Mouse (Mus musculus) large intestine, adult 2 months (tissue): Measurements from ENCODE around the gene Creld2. TPM values are rescaled to one million over a fixed set of nuclear protein-coding genes. Genes with fewer than 3 reads are reported as not detected.

Experiments
- DNase-seq: peaks from one replicate; pipeline ENCODE4 v3.0.0-alpha.2; 2012; ENCODE audit warnings: low read depth, low spot score
- WGBS: fragments of 180-500 bp; shearing (Covaris S2); methylation state at CpG from one replicate; pipeline ENCODE4 v1.1.7; 2018; 5-methylcytosine and 5-hydroxymethylcytosine counted together
- polyA plus RNA-seq: library from polyadenylated mRNA; depleted of rRNA; stranded (reverse); fragments of >200 nt; gene quantifications from 2 replicates; pipeline ENCODE4 v1.2.3, GENCODE M21; 2012

Gene Creld2
- polyA plus RNA-seq, 1 experiment = 84.3 TPM

- 25% methylated on average over 9 of the region's 9 CpGs for WGBS
- DNase-seq = no peak
Observed at GRCm38 (mm10) chr15:88827991-88828799, 8.7 kb downstream of the Creld2 start.

DNA sequence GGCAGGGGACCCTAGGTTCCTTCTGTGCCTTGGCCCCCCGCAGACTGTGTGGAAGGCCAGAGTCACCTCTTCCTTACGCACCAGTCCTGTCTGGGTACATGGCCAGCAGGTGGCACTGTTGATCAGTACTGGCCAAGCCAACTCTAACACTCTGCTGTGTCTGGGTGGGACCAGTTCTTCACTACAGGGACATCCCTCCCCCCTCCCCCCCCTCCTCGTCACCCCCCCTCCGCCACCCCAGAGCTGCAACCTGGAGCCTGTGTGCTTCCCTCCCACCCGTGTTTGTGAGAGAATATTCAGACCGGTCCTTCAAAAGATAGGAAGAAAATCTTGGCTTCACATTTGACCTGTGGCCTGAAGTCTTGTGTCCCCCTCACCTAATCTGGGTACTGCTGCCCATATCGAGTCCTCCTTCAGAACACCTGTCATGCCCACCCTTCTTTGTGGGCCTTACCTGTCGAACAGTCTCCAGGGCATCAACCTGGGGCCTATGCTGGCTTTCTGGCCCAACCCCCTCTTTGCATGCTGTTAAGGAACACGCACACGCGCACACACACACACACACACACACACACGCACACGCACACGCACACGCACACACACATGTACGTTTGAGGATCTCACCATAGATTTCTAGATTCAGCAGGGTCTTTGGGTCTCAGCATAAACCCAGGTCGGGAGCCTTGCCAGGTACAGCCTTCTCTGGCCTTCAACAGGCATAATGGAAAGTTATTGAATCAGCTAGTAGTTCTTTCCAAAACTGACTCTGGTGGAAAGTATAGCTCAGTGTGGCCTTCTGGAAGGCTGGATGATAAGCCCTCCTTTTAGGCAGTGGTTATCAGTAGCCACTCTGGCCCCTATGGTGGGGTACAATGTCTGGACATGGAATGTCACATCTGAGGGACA lies 9.6 kb downstream of the Creld2 start:
- no peak for DNase-seq
- WGBS = 46% methylated on average over 17 of the region's 17 CpGs

DNA sequence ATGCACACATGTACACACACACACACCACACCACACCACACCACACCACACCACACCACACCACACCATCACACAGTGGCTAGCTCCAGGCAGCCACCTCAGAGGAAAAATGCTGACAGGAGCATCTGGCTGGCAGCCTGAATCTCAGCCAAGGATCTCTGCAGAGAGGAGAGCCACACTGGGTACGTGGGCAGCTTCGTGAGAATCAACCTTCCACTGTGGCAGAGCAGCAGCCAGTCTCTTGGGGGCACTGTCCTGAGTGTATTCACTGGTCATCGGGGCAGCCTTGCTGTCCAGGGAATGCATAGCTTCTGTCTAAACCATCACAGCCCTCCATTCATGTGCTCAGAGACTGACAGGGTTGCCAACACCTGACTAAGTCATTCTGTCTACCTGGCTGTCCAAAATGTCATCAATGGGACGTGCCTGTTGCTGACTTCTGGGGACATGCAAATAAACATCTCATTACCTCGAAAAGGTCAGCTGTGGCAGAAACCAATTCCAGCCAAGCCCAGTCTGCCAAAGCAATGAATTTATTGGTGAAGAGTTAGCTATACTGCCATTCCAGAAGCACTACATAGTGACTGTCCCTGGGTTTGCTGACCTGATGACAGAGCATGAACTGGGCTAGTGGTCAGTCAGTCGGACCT lies 10.5 kb downstream of the Creld2 start:
- WGBS = 77% methylated on average over 6 of the region's 6 CpGs
- DNase-seq = no peak

DNA sequence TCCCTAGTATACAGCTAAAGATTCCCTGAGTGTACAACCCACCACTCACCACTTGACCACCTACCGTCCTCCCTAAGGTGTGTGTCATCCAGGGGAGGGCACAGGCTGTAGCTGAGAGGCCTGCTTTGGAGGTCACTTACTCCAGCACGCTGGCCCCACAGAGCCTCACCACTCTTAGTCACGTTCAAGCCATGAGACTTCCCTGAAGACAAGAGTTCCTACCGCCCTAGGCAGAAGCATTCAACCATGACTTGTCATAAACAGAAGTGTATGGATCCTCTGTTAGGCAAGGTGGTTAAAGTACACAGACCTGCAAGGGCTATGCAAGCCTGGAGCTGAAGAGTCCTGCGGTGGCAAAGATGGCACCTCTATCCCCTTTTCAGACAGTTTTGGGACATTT lies 11.2 kb downstream of the Creld2 start:
- no peak for DNase-seq
- 81% methylated on average over 5 of the region's 5 CpGs for WGBS

GRCm38 (mm10) chr15:88831482-88831881 lies 12.0 kb downstream of the Creld2 start:
- 32% methylated on average over 5 of the region's 5 CpGs for WGBS
- DNase-seq = no peak

DNA sequence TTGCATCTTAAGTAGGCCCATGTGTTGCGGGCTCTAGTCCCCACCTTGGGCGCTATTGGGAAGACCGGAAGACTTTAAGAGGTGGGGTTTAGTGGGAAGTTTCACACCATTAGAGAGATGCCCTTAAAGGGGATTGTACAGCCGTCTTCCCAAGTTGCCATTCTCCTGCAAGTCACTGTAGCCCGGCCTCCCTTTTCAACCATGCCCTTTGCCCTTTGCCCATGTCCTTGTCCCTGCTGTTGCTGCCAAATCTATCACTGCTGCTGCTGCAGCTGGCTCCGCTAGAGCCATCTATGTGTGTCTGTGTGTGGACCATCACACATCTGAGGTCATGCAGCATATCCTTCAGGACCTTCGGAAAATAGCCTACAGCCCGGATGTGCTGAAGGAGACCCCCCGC lies 13.1 kb downstream of the Creld2 start:
- 62% methylated on average over 9 of the region's 9 CpGs for WGBS
- no peak for DNase-seq

- DNase-seq = no peak
- 30% methylated on average over 6 of the region's 6 CpGs for WGBS
Observed at GRCm38 (mm10) chr15:88836031-88836430, 16.6 kb downstream of the Creld2 start.

GRCm38 (mm10) chr15:88836571-88836970 lies 17.1 kb downstream of the Creld2 start:
- WGBS = 53% methylated on average over 5 of the region's 5 CpGs
- no peak for DNase-seq

DNA sequence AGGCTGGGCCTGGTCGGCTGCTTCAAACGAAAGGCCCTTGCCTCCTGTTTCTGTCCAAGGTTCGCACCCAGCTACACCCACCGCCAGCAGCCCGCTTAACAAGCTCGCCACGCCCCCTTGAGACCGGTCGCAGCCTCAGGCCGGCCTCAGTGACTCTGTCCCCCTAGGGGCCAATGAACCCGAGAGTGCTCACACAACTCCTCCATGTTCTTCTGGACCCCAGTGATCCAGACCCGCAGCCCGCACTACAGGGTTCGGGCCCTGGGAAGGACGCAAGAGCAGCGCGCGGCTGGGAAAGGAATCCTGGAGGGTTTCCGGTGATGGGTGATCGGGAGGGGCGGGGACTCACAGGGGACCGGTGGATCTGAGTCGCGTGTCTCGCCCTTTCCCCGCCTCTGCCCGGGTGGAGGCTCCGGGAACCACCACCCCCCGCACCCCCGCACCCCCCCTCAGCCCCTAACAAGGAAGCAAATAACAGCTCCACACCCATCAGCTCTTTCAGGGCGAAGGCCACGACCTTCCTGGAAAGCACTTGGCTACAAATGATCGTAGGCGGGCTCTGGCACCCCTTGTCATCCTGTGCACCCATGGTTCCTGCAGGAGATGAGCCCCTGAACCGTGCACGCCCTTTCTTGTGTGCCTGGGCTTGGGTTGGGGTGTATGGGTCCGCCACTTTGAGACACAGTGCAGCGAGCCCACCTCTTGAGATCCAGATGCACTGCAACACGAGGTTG lies 17.9 kb downstream of the Creld2 start:
- WGBS = under 1% methylated on average over 39 of the region's 39 CpGs
- no peak for DNase-seq

DNA sequence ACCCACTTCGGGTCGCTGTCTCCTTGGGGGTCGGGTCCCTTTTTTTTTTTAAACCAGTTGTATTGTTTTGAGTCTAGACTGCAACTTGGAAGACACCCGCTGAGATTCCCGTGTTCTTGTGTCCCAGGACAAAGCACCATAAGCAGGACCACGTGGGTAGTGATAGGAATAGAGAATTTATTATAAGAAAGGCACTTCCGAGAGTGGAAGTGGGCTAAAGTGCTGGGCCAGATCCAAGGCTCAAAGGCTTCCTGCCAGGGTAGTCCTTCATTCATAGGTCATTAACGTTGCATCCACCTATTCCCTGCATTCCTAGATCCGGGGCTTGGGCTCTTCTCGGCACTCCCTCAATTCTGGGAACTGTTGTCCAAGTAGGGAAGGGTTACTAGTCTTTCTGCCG lies 18.5 kb downstream of the Creld2 start:
- under 1% methylated on average over 11 of the region's 11 CpGs for WGBS
- DNase-seq = no peak

GRCm38 (mm10) chr15:88839271-88839670 lies 19.8 kb downstream of the Creld2 start:
- 41% methylated on average over 9 of the region's 9 CpGs for WGBS
- no peak for DNase-seq

- no peak for DNase-seq
- WGBS = 76% methylated on average over 10 of the region's 10 CpGs
Observed at GRCm38 (mm10) chr15:88840126-88840525, 20.7 kb downstream of the Creld2 start.

DNA sequence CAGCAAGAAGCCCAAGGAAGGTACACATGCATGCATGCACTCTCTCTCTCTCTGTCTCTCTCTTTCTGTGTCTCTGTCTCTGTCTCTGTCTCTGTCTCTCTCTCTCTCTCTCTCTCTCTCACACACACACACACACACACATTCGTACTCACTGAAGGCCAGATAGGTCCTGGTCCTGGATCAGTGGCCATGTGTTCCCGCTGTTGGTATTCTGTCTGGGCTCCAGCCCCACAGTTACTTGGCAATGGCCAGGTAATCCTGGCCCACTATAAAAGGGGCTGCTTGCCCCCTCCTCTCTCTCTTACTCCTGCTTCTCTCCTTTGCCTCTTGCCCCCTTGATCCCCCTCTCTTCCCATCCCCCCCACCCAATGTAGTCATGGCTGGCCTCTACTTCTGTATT lies 21.7 kb downstream of the Creld2 start:
- WGBS = 89% methylated on average over 2 of the region's 2 CpGs
- DNase-seq = no peak

DNA sequence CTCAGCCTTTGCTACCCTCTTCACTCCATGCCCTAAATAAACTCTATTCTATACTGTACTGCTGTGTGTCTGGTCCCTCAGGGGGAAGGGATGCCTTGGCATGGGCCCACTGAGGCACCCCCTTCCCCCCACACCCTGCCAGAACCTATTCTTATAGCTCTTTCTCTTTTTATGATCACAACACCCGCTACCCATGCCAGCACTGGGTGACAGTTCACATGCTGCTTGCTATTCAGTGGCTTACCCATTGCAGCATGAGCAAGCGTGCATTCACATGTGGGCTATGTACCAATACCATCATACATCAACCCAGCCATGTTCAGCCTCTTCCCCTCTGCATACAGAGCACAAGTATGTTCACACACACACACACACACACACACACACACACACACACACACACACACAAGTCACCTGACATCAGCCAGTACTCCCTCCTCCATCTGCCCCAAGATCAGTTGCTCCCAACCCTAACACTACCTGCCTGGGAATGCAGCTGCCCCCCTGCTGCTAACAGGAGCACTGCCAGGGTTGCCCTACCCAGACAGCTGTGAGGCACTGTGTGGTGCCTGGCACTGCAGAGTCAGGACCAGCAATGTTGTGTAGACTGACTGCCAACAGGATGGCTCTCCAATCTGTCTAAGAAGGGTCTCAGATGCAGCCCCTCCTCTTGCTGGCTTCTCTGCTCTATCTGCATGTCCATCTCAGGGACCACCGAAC lies 22.3 kb downstream of the Creld2 start:
- 66% methylated on average over 3 of the region's 3 CpGs for WGBS
- DNase-seq = no peak

GRCm38 (mm10) chr15:88842300-88842673 lies 22.8 kb downstream of the Creld2 start:
- WGBS = 83% methylated on average over 3 of the region's 3 CpGs
- no peak for DNase-seq

- 55% methylated on average over 8 of the region's 8 CpGs for WGBS
- DNase-seq = no peak
Observed at GRCm38 (mm10) chr15:88843486-88844097, 24.1 kb downstream of the Creld2 start.

DNA sequence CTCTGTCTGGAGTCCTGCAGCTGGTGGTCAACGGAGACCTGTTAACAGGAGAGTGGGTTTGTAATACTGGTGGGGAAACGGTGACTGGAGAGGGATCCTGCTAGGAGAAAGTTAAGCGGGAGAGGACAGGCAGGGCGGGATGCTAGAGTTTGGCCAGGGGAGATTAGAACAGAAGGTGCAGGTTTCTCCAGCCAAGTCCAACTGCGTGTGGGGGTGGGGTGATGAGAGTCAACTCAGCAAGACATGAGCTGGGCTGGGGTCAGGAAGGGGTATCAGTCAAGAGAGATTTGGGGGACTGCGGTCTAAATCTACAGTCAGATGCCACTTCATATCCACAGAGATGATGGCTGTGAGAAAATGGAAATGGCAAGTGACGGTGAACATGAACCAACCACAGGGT lies 25.5 kb downstream of the Creld2 start:
- WGBS = 95% methylated on average over 7 of the region's 7 CpGs
- no peak for DNase-seq

DNA sequence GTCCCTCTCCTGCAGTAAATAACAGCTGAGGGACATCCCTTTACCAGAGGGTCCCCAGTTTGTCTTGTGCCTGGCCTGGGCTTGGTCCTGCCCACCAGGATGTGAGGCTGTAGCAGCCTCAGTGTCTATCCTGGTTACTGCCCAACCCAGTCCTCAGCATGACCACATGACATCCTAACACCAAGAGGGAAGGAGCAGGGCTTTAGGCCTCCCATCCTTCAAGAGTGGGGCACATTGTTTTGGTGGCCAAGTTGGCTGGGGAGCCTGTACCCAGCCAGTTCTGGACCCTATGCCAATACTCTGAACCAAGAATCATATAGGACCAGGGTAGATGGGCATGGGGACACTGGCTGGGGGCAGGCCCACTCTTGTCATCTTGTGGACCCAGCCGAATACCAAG lies 29.2 kb downstream of the Creld2 start:
- WGBS = 100% methylated on average over 1 of the region's 1 CpGs
- no peak for DNase-seq

DNA sequence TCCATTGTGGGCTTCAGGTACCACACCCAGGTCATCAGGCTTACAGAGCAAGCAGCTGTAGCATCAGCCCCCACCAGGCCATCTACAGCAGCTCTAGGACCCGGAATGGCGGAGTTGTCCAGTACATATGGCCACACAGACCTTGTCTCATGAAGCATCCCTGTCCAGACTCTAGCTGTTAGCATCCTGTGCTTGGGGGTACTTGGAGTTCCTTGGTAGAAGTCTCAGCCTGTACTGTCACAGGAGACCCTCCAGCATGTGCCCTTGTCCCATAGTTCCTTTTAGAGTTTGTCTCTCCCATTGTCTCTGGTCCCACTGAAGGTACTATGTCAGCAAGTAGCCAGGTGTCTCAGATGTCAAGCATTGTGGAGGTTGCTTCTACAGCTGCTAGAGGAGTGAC lies 30.2 kb downstream of the Creld2 start:
- WGBS = 93% methylated on average over 2 of the region's 2 CpGs
- DNase-seq = no peak
